Mouse (Mus musculus): ENCODE measurements around the gene Zfp612. TPM values are rescaled to one million over a fixed set of nuclear protein-coding genes. Genes with fewer than 3 reads are reported as not detected.

Zfp612 gene
- polyA plus RNA-seq, 1 experiment, result 0.30 TPM

GRCm38 (mm10) chr8:110040509-110040908, 39.0 kb upstream of the Zfp612 start:
- Histone ChIP-seq H3K36me3 (ENCODE audit: control insufficient read depth, insufficient read depth, low read length) (no peaks in the 10 kb centered on the region), H3K4me3 (ENCODE audit: control insufficient read depth, insufficient read depth, low read length) (no peak overlapping the region), H3K27ac (ENCODE audit: control insufficient read depth, insufficient read depth, low read length) (no peak overlapping the region), H3K4me1 (replicated peaks; ENCODE audit: control insufficient read depth, insufficient read depth, low read length) (no peaks in the 10 kb centered on the region), H3K27me3 (ENCODE audit: control insufficient read depth, insufficient read depth, low read length) (no peaks in the 10 kb centered on the region)
- no peak for TF ChIP-seq POLR2A (IDR thresholded peaks at IDR 0.05; ENCODE audit: control insufficient read depth, extremely low read depth, insufficient read depth, low read length, poor library complexity)
- no peak for TF ChIP-seq CTCF (IDR thresholded peaks at IDR 0.05; ENCODE audit: borderline replicate concordance, control insufficient read depth, extremely low read depth, insufficient read depth, low read length, poor library complexity)
- DNase-seq, result no peak
- whole genome bisulfite sequencing, result 77% methylated on average over 4 of the region's 4 CpGs

- no peak for DNase-seq
- H3K4me3 ChIP-seq (ENCODE audit: control insufficient read depth, insufficient read depth, low read length), result no peak overlapping the region
- no peak overlapping the region for H3K27ac ChIP-seq (ENCODE audit: control insufficient read depth, insufficient read depth, low read length)
- WGBS, result 81% methylated on average over 6 of the region's 6 CpGs
- TF ChIP-seq POLR2A (IDR thresholded peaks at IDR 0.05; ENCODE audit: control insufficient read depth, extremely low read depth, insufficient read depth, low read length, poor library complexity), result no peak
- TF ChIP-seq CTCF (IDR thresholded peaks at IDR 0.05; ENCODE audit: borderline replicate concordance, control insufficient read depth, extremely low read depth, insufficient read depth, low read length, poor library complexity), result no peak
- no peaks in the 10 kb centered on the region for H3K36me3 ChIP-seq (ENCODE audit: control insufficient read depth, insufficient read depth, low read length)
- H3K4me1 ChIP-seq (replicated peaks; ENCODE audit: control insufficient read depth, insufficient read depth, low read length), result no peaks in the 10 kb centered on the region
- H3K27me3 ChIP-seq (ENCODE audit: control insufficient read depth, insufficient read depth, low read length), result no peaks in the 10 kb centered on the region
Observed at GRCm38 (mm10) chr8:110051208-110051607, 28.3 kb upstream of the Zfp612 start.

- 72% methylated on average over 8 of the region's 8 CpGs for WGBS
- no peak overlapping the region for H3K4me3 ChIP-seq (ENCODE audit: control insufficient read depth, insufficient read depth, low read length)
- DNase-seq, result no peak
- no peaks in the 10 kb centered on the region for H3K27me3 ChIP-seq (ENCODE audit: control insufficient read depth, insufficient read depth, low read length)
- TF ChIP-seq CTCF (IDR thresholded peaks at IDR 0.05; ENCODE audit: borderline replicate concordance, control insufficient read depth, extremely low read depth, insufficient read depth, low read length, poor library complexity), result no peak
- TF ChIP-seq POLR2A (IDR thresholded peaks at IDR 0.05; ENCODE audit: control insufficient read depth, extremely low read depth, insufficient read depth, low read length, poor library complexity), result no peak
- H3K36me3 ChIP-seq (ENCODE audit: control insufficient read depth, insufficient read depth, low read length), result no peaks in the 10 kb centered on the region
- H3K4me1 ChIP-seq (replicated peaks; ENCODE audit: control insufficient read depth, insufficient read depth, low read length), result no peaks in the 10 kb centered on the region
- H3K27ac ChIP-seq (ENCODE audit: control insufficient read depth, insufficient read depth, low read length), result no peak overlapping the region
Observed at GRCm38 (mm10) chr8:110058207-110058606, 21.3 kb upstream of the Zfp612 start.

- no peaks in the 10 kb centered on the region for H3K36me3 ChIP-seq (ENCODE audit: control insufficient read depth, insufficient read depth, low read length)
- DNase-seq, result no peak
- no peaks in the 10 kb centered on the region for H3K4me1 ChIP-seq (replicated peaks; ENCODE audit: control insufficient read depth, insufficient read depth, low read length)
- no peak overlapping the region for H3K4me3 ChIP-seq (ENCODE audit: control insufficient read depth, insufficient read depth, low read length)
- no peak for TF ChIP-seq CTCF (IDR thresholded peaks at IDR 0.05; ENCODE audit: borderline replicate concordance, control insufficient read depth, extremely low read depth, insufficient read depth, low read length, poor library complexity)
- no peak for TF ChIP-seq POLR2A (IDR thresholded peaks at IDR 0.05; ENCODE audit: control insufficient read depth, extremely low read depth, insufficient read depth, low read length, poor library complexity)
- no peak overlapping the region for H3K27ac ChIP-seq (ENCODE audit: control insufficient read depth, insufficient read depth, low read length)
- WGBS, result 85% methylated on average over 9 of the region's 9 CpGs
- no peaks in the 10 kb centered on the region for H3K27me3 ChIP-seq (ENCODE audit: control insufficient read depth, insufficient read depth, low read length)
Observed at GRCm38 (mm10) chr8:110064161-110064560, 15.4 kb upstream of the Zfp612 start.

- no peaks in the 10 kb centered on the region for H3K36me3 ChIP-seq (ENCODE audit: control insufficient read depth, insufficient read depth, low read length)
- H3K27me3 ChIP-seq (ENCODE audit: control insufficient read depth, insufficient read depth, low read length), result no peaks in the 10 kb centered on the region
- H3K4me3 ChIP-seq (ENCODE audit: control insufficient read depth, insufficient read depth, low read length), result no peak overlapping the region
- DNase-seq, result no peak
- 94% methylated on average over 18 of the region's 18 CpGs for WGBS
- H3K4me1 ChIP-seq (replicated peaks; ENCODE audit: control insufficient read depth, insufficient read depth, low read length), result no peaks in the 10 kb centered on the region
- H3K27ac ChIP-seq (ENCODE audit: control insufficient read depth, insufficient read depth, low read length), result no peak overlapping the region
- TF ChIP-seq POLR2A (IDR thresholded peaks at IDR 0.05; ENCODE audit: control insufficient read depth, extremely low read depth, insufficient read depth, low read length, poor library complexity) (no peak), CTCF (IDR thresholded peaks at IDR 0.05; ENCODE audit: borderline replicate concordance, control insufficient read depth, extremely low read depth, insufficient read depth, low read length, poor library complexity) (no peak)
Observed at GRCm38 (mm10) chr8:110064606-110065365, 14.8 kb upstream of the Zfp612 start.

GRCm38 (mm10) chr8:110065676-110066075, 13.9 kb upstream of the Zfp612 start:
- H3K36me3 ChIP-seq (ENCODE audit: control insufficient read depth, insufficient read depth, low read length), result no peaks in the 10 kb centered on the region
- WGBS, result 94% methylated on average over 4 of the region's 4 CpGs
- H3K27ac ChIP-seq (ENCODE audit: control insufficient read depth, insufficient read depth, low read length), result no peak overlapping the region
- no peaks in the 10 kb centered on the region for H3K27me3 ChIP-seq (ENCODE audit: control insufficient read depth, insufficient read depth, low read length)
- DNase-seq, result no peak
- no peaks in the 10 kb centered on the region for H3K4me1 ChIP-seq (replicated peaks; ENCODE audit: control insufficient read depth, insufficient read depth, low read length)
- TF ChIP-seq CTCF (IDR thresholded peaks at IDR 0.05; ENCODE audit: borderline replicate concordance, control insufficient read depth, extremely low read depth, insufficient read depth, low read length, poor library complexity), result no peak
- TF ChIP-seq POLR2A (IDR thresholded peaks at IDR 0.05; ENCODE audit: control insufficient read depth, extremely low read depth, insufficient read depth, low read length, poor library complexity), result no peak
- no peak overlapping the region for H3K4me3 ChIP-seq (ENCODE audit: control insufficient read depth, insufficient read depth, low read length)

Data from thymus, adult 2 months (tissue).